Mouse (Mus musculus) neural tube, embryonic 14.5 days (tissue): ENCODE measurements around the gene Ap1m1. TPM values are rescaled to one million over a fixed set of nuclear protein-coding genes. Genes with fewer than 3 reads are reported as not detected.

ENCODE experiments used
- ATAC-seq: fragments of 200-750 bp; cut with Nextera tagmentation; 2 replicates; pipeline ENCODE4 v1.8.0; 2017; ENCODE audit warnings: low read depth, mild to moderate bottlenecking, moderate TSS enrichment, moderate library complexity
- H3K27ac ChIP-seq: fragments of 300-500 bp; sonication (generic); 2 replicates; pipeline ENCODE4 v1.5.1; 2014; ENCODE audit warnings: low read depth, mild to moderate bottlenecking, control low read depth, low read length, moderate library complexity, mixed read lengths
- H3K27me3 ChIP-seq: fragments of 300-500 bp; sonication (generic); 2 replicates; pipeline ENCODE4 v1.6.1; 2014; ENCODE audit warnings: low read length; ENCODE audit not compliant: control insufficient read depth, insufficient read depth
- H3K36me3 ChIP-seq: fragments of 300-500 bp; sonication (generic); 2 replicates; pipeline ENCODE4 v1.6.1; 2014; ENCODE audit warnings: low read length, mixed read lengths; ENCODE audit not compliant: control insufficient read depth, insufficient read depth
- H3K4me1 ChIP-seq: fragments of 300-500 bp; sonication (generic); 2 replicates; pipeline ENCODE4 v1.6.1; 2014; ENCODE audit warnings: low read length; ENCODE audit not compliant: control insufficient read depth, insufficient read depth
- H3K4me2 ChIP-seq: fragments of 300-500 bp; sonication (generic); 2 replicates; pipeline ENCODE4 v1.6.1; 2014; ENCODE audit warnings: mild to moderate bottlenecking, low read depth, low read length, control low read depth
- H3K4me3 ChIP-seq: fragments of 300-500 bp; sonication (generic); 2 replicates; pipeline ENCODE4 v1.5.1; 2014; ENCODE audit warnings: low read depth, low read length, control low read depth, mixed read lengths
- H3K9ac ChIP-seq: fragments of 300-500 bp; sonication (generic); replicated peaks from 2 replicates; pipeline ENCODE4 v1.6.1; 2014; ENCODE audit warnings: low read depth, mild to moderate bottlenecking, control low read depth, low read length, mixed read lengths
- H3K9me3 ChIP-seq: fragments of 300-500 bp; sonication (generic); 2 replicates; pipeline ENCODE4 v1.6.1; 2016; ENCODE audit warnings: low read length; ENCODE audit not compliant: control insufficient read depth
- WGBS: fragments of 180-500 bp; shearing (Covaris S2); extraction: QIAGEN DNeasy Blood & Tissue Kit; methylation state at CpG from one replicate; pipeline ENCODE4 v1.1.7; 2014; 5-methylcytosine and 5-hydroxymethylcytosine counted together
- polyA plus RNA-seq: library from polyadenylated mRNA; unstranded; fragments of >200 nt; fragmentation: Nextera tagmentation; extraction: Ambion mirVana; gene quantifications from 2 replicates; pipeline ENCODE4 v1.2.1, GENCODE M21; 2014

The Ap1m1 gene
- polyA plus RNA-seq, result 220 and 235 TPM in 2 replicates

GRCm38 (mm10) chr8:72239499-72240402 is at the start of gene Ap1m1:
TSS of gene Ap1m1 (plus strand) at chr8:72240018.
- peak within 1 kb of the TSS; percentile 74 for H3K4me3 ChIP-seq
- H3K4me1 ChIP-seq, result peaks cover 14% of the 10 kb centered on the region
- no peaks in the 10 kb centered on the region for H3K27me3 ChIP-seq
- under 1% methylated on average over 54 of the region's 54 CpGs for WGBS
- H3K9ac ChIP-seq, result peak within 1 kb of the TSS; percentile 70
- H3K27ac ChIP-seq, result peak within 1 kb of the TSS; percentile 95
- H3K4me2 ChIP-seq, result peak within 1 kb of the TSS; percentile 80
- peaks cover 4% of the 10 kb centered on the region; the same call in 1 of the 2 replicates for H3K36me3 ChIP-seq
- ATAC-seq, result peak; percentile 96
- no peaks in the 10 kb centered on the region for H3K9me3 ChIP-seq

- no peaks in the 10 kb centered on the region for H3K36me3 ChIP-seq
- no peak overlapping the region for H3K9ac ChIP-seq
- 87% methylated on average over 2 of the region's 2 CpGs for WGBS
- no peaks in the 10 kb centered on the region for H3K27me3 ChIP-seq
- no peaks in the 10 kb centered on the region for H3K4me1 ChIP-seq
- no peaks in the 10 kb centered on the region for H3K9me3 ChIP-seq
- no peak overlapping the region for H3K27ac ChIP-seq
- no peak overlapping the region for H3K4me2 ChIP-seq
- no peak for ATAC-seq
- no peak overlapping the region for H3K4me3 ChIP-seq
These were observed 49.6 kb upstream of the Ap1m1 start for GRCm38 (mm10) chr8:72190215-72190539.

- H3K4me3 ChIP-seq, result no peak overlapping the region
These were observed 47.8 kb upstream of the Ap1m1 start for GRCm38 (mm10) chr8:72192065-72192464.

GRCm38 (mm10) chr8:72197997-72198396 is 41.8 kb upstream of the Ap1m1 start:
- no peak overlapping the region for H3K9ac ChIP-seq
- no peaks in the 10 kb centered on the region for H3K27me3 ChIP-seq
- no peak overlapping the region for H3K4me2 ChIP-seq
- no peaks in the 10 kb centered on the region for H3K4me1 ChIP-seq
- no peak overlapping the region for H3K27ac ChIP-seq
- H3K4me3 ChIP-seq, result no peak overlapping the region
- WGBS, result 61% methylated on average over 8 of the region's 8 CpGs
- H3K9me3 ChIP-seq, result no peaks in the 10 kb centered on the region
- no peak for ATAC-seq
- no peaks in the 10 kb centered on the region for H3K36me3 ChIP-seq

More at GRCm38 (mm10) chr8:72192065-72192464, 47.8 kb upstream of the Ap1m1 start:
- no peak for ATAC-seq
- no peaks in the 10 kb centered on the region for H3K27me3 ChIP-seq
- no peak overlapping the region for H3K4me2 ChIP-seq
- H3K9me3 ChIP-seq, result no peaks in the 10 kb centered on the region
- no peaks in the 10 kb centered on the region for H3K36me3 ChIP-seq
- H3K4me1 ChIP-seq, result no peaks in the 10 kb centered on the region
- H3K27ac ChIP-seq, result no peak overlapping the region
- no peak overlapping the region for H3K9ac ChIP-seq

GRCm38 (mm10) chr8:72208582-72208981 is 31.2 kb upstream of the Ap1m1 start:
- H3K9ac ChIP-seq, result no peak overlapping the region
- peaks cover 7% of the 10 kb centered on the region; the same call in 1 of the 2 replicates for H3K9me3 ChIP-seq
- no peaks in the 10 kb centered on the region for H3K4me1 ChIP-seq
- no peak for ATAC-seq
- no peaks in the 10 kb centered on the region for H3K27me3 ChIP-seq
- H3K4me3 ChIP-seq, result no peak overlapping the region
- H3K4me2 ChIP-seq, result no peak overlapping the region
- no peak overlapping the region for H3K27ac ChIP-seq
- H3K36me3 ChIP-seq, result no peaks in the 10 kb centered on the region
- WGBS, result 67% methylated on average over 1 of the region's 1 CpGs

- Histone ChIP-seq H3K27ac (no peak overlapping the region), H3K4me2 (no peak overlapping the region), H3K4me1 (no peaks in the 10 kb centered on the region), H3K36me3 (no peaks in the 10 kb centered on the region), H3K9ac (no peak overlapping the region), H3K4me3 (no peak overlapping the region), H3K27me3 (no peaks in the 10 kb centered on the region), H3K9me3 (no peaks in the 10 kb centered on the region)
- ATAC-seq, result no peak
- WGBS, result 79% methylated on average over 4 of the region's 4 CpGs
These were observed 29.6 kb upstream of the Ap1m1 start for GRCm38 (mm10) chr8:72210222-72210621.

GRCm38 (mm10) chr8:72210710-72211109 is 29.1 kb upstream of the Ap1m1 start:
- no peaks in the 10 kb centered on the region for H3K27me3 ChIP-seq
- H3K9me3 ChIP-seq, result no peaks in the 10 kb centered on the region
- WGBS, result 74% methylated on average over 2 of the region's 2 CpGs
- H3K36me3 ChIP-seq, result no peaks in the 10 kb centered on the region
- no peak for ATAC-seq
- no peak overlapping the region for H3K4me2 ChIP-seq
- H3K9ac ChIP-seq, result no peak overlapping the region
- H3K4me3 ChIP-seq, result no peak overlapping the region
- H3K27ac ChIP-seq, result no peak overlapping the region
- H3K4me1 ChIP-seq, result no peaks in the 10 kb centered on the region

- H3K4me2 ChIP-seq, result no peak overlapping the region
- no peaks in the 10 kb centered on the region for H3K36me3 ChIP-seq
- H3K9ac ChIP-seq, result no peak overlapping the region
- ATAC-seq, result no peak
- no peaks in the 10 kb centered on the region for H3K4me1 ChIP-seq
- H3K4me3 ChIP-seq, result no peak overlapping the region
- H3K27ac ChIP-seq, result no peak overlapping the region
- no peaks in the 10 kb centered on the region for H3K27me3 ChIP-seq
- no peaks in the 10 kb centered on the region for H3K9me3 ChIP-seq
- 73% methylated on average over 1 of the region's 1 CpGs for WGBS
These were observed 28.0 kb upstream of the Ap1m1 start for GRCm38 (mm10) chr8:72211846-72212245.

GRCm38 (mm10) chr8:72212751-72213150 is 27.1 kb upstream of the Ap1m1 start, which contains the start of gene Cib3:
TSS of gene Cib3 (minus strand) at chr8:72212837.
- ATAC-seq, result no peak
- no peak within 1 kb of the TSS for H3K27ac ChIP-seq
- no peak within 1 kb of the TSS for H3K4me2 ChIP-seq

More at GRCm38 (mm10) chr8:72212751-72213150, 27.1 kb upstream of the Ap1m1 start, which contains the start of gene Cib3:
- Histone ChIP-seq H3K9ac (no peak within 1 kb of the TSS), H3K9me3 (no peaks in the 10 kb centered on the region), H3K4me3 (no peak within 1 kb of the TSS), H3K4me1 (no peaks in the 10 kb centered on the region), H3K27me3 (no peaks in the 10 kb centered on the region), H3K36me3 (no peaks in the 10 kb centered on the region)
- 66% methylated on average over 4 of the region's 4 CpGs for WGBS
